ENCODE assay signal across 8 mouse cellular contexts in the genomic region with DNA sequence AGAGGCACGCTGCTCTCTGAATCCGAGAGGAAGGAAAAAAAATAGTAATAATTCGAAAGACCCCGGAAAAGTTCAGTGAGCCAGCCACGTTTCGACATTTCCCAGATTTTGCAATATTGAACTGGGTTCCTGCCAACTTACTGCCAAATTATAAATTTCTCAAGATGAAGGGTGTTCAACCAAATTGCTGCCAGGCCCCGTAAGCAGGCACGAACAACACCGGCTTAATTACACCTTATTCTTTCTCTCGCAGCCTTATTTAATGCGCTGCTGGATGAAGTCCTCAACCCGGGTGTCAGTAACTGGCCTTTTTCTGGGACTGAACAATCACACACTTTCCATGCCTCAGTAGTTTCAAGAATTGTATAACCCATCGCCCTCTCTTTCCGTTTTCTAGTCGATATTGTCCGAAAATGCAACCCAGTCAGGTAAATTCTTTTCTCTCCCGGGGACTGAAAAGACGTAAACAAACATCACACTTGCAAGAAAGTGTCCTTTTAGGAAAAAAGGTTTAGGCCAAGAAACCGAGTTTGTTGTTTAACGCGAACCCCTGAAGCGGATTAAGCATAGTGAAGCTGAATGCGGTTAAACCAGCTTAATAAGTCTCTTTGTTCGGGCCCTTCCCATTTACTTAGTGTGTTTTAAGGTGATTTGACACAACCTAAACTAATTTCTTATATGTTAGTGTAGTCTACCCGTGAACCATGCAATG. TPM values are rescaled to one million over a fixed set of nuclear protein-coding genes. Genes with fewer than 3 reads are reported as not detected.
DNase-seq lines count a peak whose midpoint lies in the region; ATAC-seq and TF ChIP-seq lines count a peak whose summit lies in the region.

No protein-coding gene starts in this region.

- TF ChIP-seq CTCF in liver, adult 2 months (IDR thresholded peaks at IDR 0.05; ENCODE audit: low read depth, low read length): no peak

- no peaks in the 10 kb centered on the region for H3K27me3 ChIP-seq in liver, adult 2 months (ENCODE audit: control insufficient read depth, insufficient read depth, low read length)
- H3K27me3 ChIP-seq in heart, embryonic 13.5 days (replicated peaks): no peaks in the 10 kb centered on the region

- peak overlapping the region; percentile 97 for H3K27ac ChIP-seq in liver, adult 2 months (replicated peaks; ENCODE audit: insufficient read depth, low read depth, low read length)
- H3K27ac ChIP-seq in heart, embryonic 13.5 days (replicated peaks): peak overlapping the region; percentile 100

- no peak for TF ChIP-seq POLR2A in liver, adult 2 months (IDR thresholded peaks at IDR 0.05; ENCODE audit: extremely low read depth, insufficient read depth, low read length)

- WGBS in liver, adult 2 months: 16% methylated on average over 25 of the region's 25 CpGs
- 18% methylated on average over 25 of the region's 25 CpGs for WGBS in heart, embryonic 13.5 days

- peaks cover 8% of the 10 kb centered on the region for H3K4me1 ChIP-seq in liver, adult 2 months (ENCODE audit: control insufficient read depth, insufficient read depth, low read length)
- peaks cover 23% of the 10 kb centered on the region for H3K4me1 ChIP-seq in heart, embryonic 13.5 days

- H3K9ac ChIP-seq in liver, adult 2 months (ENCODE audit: low read depth, low read length): peak overlapping the region; percentile 88
- H3K9ac ChIP-seq in heart, embryonic 13.5 days: peak overlapping the region; percentile 95

- peak; percentile 82 for DNase-seq in liver, adult 2 months (ENCODE audit: extremely low read depth, low read depth, low spot score)
- no peak for DNase-seq in liver
- DNase-seq in adrenal gland, postnatal 25 days: peak; percentile 15
- DNase-seq in lung, adult 18-20 months: peak; percentile 71 to 77
- peak; percentile 21 for DNase-seq in testis, postnatal 14 days (ENCODE audit: low spot score)
- no peak for DNase-seq in layer of hippocampus, adult 11-12 months (ENCODE audit: low spot score)
- no peak for DNase-seq in c-Kit-positive CD71-positive TER-119-positive erythroid progenitor cells, embryonic 14.5 days (ENCODE audit: low spot score)

- no peaks in the 10 kb centered on the region for H3K79me2 ChIP-seq in liver, adult 2 months (ENCODE audit: control insufficient read depth, insufficient read depth, low read length)

- peak overlapping the region; percentile 71 for H3K4me2 ChIP-seq in heart, embryonic 13.5 days

- no peak for ATAC-seq in heart, embryonic 13.5 days (ENCODE audit: extremely low read depth, insufficient number of reproducible peaks, low FRiP score, low TSS enrichment)

- no peaks in the 10 kb centered on the region for H3K36me3 ChIP-seq in liver, adult 2 months (ENCODE audit: control insufficient read depth, insufficient read depth, low read length)
- no peaks in the 10 kb centered on the region for H3K36me3 ChIP-seq in heart, embryonic 13.5 days

- H3K4me3 ChIP-seq in liver, adult 2 months (ENCODE audit: insufficient read depth, low read depth, low read length): peak overlapping the region; percentile 68
- H3K4me3 ChIP-seq in heart, embryonic 13.5 days: peak overlapping the region; percentile 73

- H3K9me3 ChIP-seq in heart, embryonic 13.5 days: no peaks in the 10 kb centered on the region

RNA-seq across cellular contexts. Expression of a gene that starts 58.4 kb away (rescaled TPM):
- total RNA-seq in liver, adult 2 months (2014; rRNA removed): 5.9 and 8.5 TPM in 2 replicates
- 21.9 and 25.2 TPM in 2 replicates for polyA plus RNA-seq in liver, adult 2 months (2012; rRNA removed)
- 73.6 and 79.7 TPM in 2 replicates for total RNA-seq in adrenal gland, postnatal 25 days (2021)
- polyA plus RNA-seq in heart, embryonic 13.5 days (2015; fragmentation: Nextera tagmentation; extraction: Ambion mirVana): 21.1 and 21.2 TPM in 2 replicates

Comparison
In these comparisons a context has a peak if more than half of its experiments do, and no peak if none do; other contexts are left out.
1. DNase-seq: peak in liver, adult 2 months (single experiment), adrenal gland, postnatal 25 days (single experiment), lung, adult 18-20 months (2 of 2) and testis, postnatal 14 days (single experiment); none in liver (single experiment), layer of hippocampus, adult 11-12 months (single experiment) and c-Kit-positive CD71-positive TER-119-positive erythroid progenitor cells, embryonic 14.5 days (single experiment).